Mouse (Mus musculus) lung, embryonic 14.5 days (tissue): Measurements from ENCODE around the gene Olfr248. TPM values are rescaled to one million over a fixed set of nuclear protein-coding genes. Genes with fewer than 3 reads are reported as not detected.
"Not testable (repeated sequence)": the region's sequence is repeated elsewhere in the genome, so short reads cannot be mapped to it uniquely, and the experiment has no call there.

Source experiments
- ATAC-seq: fragments of 200-750 bp; cut with Nextera tagmentation; 2 replicates; pipeline ENCODE4 v1.8.0; 2017; ENCODE audit warnings: mild to moderate bottlenecking, moderate TSS enrichment, moderate library complexity; ENCODE audit not compliant: insufficient read depth
- DNase-seq: peaks from one replicate; pipeline ENCODE4 v3.0.0-alpha.2; 2015
- H3K27ac ChIP-seq: fragments of 300-500 bp; sonication (generic); 2 replicates; pipeline ENCODE4 v1.5.1; 2014; ENCODE audit warnings: low read depth, mild to moderate bottlenecking, moderate library complexity
- H3K27me3 ChIP-seq: fragments of 300-500 bp; sonication (generic); 2 replicates; pipeline ENCODE4 v1.6.1; 2014; ENCODE audit warnings: low read length, control low read depth; ENCODE audit not compliant: insufficient read depth
- H3K36me3 ChIP-seq: fragments of 300-500 bp; sonication (generic); 2 replicates; pipeline ENCODE4 v1.6.1; 2014; ENCODE audit warnings: control low read depth; ENCODE audit not compliant: insufficient read depth
- H3K4me1 ChIP-seq: fragments of 300-500 bp; sonication (generic); 2 replicates; pipeline ENCODE4 v1.6.1; 2014; ENCODE audit warnings: antibody characterized with exemption, control low read depth; ENCODE audit not compliant: insufficient read depth
- H3K4me2 ChIP-seq: fragments of 300-500 bp; sonication (generic); 2 replicates; pipeline ENCODE4 v1.6.1; 2014; ENCODE audit warnings: mild to moderate bottlenecking
- H3K4me3 ChIP-seq: fragments of 300-500 bp; sonication (generic); 2 replicates; pipeline ENCODE4 v1.5.1; 2014; ENCODE audit warnings: low read depth, low read length
- H3K9ac ChIP-seq: fragments of 300-500 bp; sonication (generic); 2 replicates; pipeline ENCODE4 v1.6.1; 2014
- H3K9me3 ChIP-seq: fragments of 300-500 bp; sonication (generic); 2 replicates; pipeline ENCODE4 v1.6.1; 2016; ENCODE audit warnings: low read depth, low read length, control low read depth
- CTCF ChIP-seq: IDR thresholded peaks from 2 replicates; pipeline ENCODE4 v1.5.1; 2016; ENCODE audit warnings: antibody characterized with exemption, low read depth
- WGBS: fragments of 180-500 bp; shearing (Covaris S2); extraction: QIAGEN DNeasy Blood & Tissue Kit; methylation state at CpG from one replicate; pipeline ENCODE4 v1.1.7; 2014; 5-methylcytosine and 5-hydroxymethylcytosine counted together
- polyA plus RNA-seq: library from polyadenylated mRNA; unstranded; fragments of >200 nt; fragmentation: Nextera tagmentation; extraction: Ambion mirVana; gene quantifications from 2 replicates; pipeline ENCODE4 v1.2.1, GENCODE M21; 2014

The Olfr248 gene
- polyA plus RNA-seq: not detected in 2 replicates

- H3K4me3 ChIP-seq: no peak within 1 kb of the TSS
- no peak within 1 kb of the TSS for H3K4me2 ChIP-seq
- ATAC-seq (no peak), DNase-seq (no peak)
- no peak for TF ChIP-seq CTCF
- H3K36me3 ChIP-seq: no peaks in the 10 kb centered on the region
- no peak within 1 kb of the TSS for H3K9ac ChIP-seq
- no peaks in the 10 kb centered on the region for H3K9me3 ChIP-seq
- H3K27me3 ChIP-seq: no peaks in the 10 kb centered on the region
- no peak within 1 kb of the TSS for H3K27ac ChIP-seq
- 93% methylated on average over 2 of the region's 2 CpGs for WGBS
- H3K4me1 ChIP-seq: no peaks in the 10 kb centered on the region
Measured at GRCm38 (mm10) chr1:174390746-174391145, at the start of gene Olfr248. TSS of gene Olfr248 (plus strand) at chr1:174391046.

- H3K27ac ChIP-seq, ATAC-seq, H3K4me2 ChIP-seq, H3K9me3 ChIP-seq, H3K27me3 ChIP-seq, H3K4me1 ChIP-seq, H3K4me3 ChIP-seq, H3K9ac ChIP-seq, DNase-seq, H3K36me3 ChIP-seq: not testable (repeated sequence)
- WGBS: 62% methylated on average over 1 of the region's 1 CpGs
Measured at GRCm38 (mm10) chr1:174353636-174354035, 37.2 kb upstream of the Olfr248 start.

GRCm38 (mm10) chr1:174354640-174355039 is 36.2 kb upstream of the Olfr248 start:
- TF ChIP-seq CTCF: no peak
- Histone ChIP-seq H3K27me3 (no peaks in the 10 kb centered on the region), H3K4me2 (no peak overlapping the region), H3K9ac (no peak overlapping the region), H3K36me3 (no peaks in the 10 kb centered on the region), H3K27ac (no peak overlapping the region), H3K4me3 (no peak overlapping the region), H3K9me3 (no peaks in the 10 kb centered on the region), H3K4me1 (no peaks in the 10 kb centered on the region)
- DNase-seq: no peak
- no peak for ATAC-seq
- 65% methylated on average over 5 of the region's 5 CpGs for WGBS

- TF ChIP-seq CTCF: no peak
- ATAC-seq (no peak), DNase-seq (no peak)
- H3K36me3 ChIP-seq: no peaks in the 10 kb centered on the region
- no peaks in the 10 kb centered on the region for H3K4me1 ChIP-seq
- no peaks in the 10 kb centered on the region for H3K27me3 ChIP-seq
- 60% methylated on average over 2 of the region's 2 CpGs for WGBS
- no peak within 1 kb of the TSS for H3K4me2 ChIP-seq
- H3K9me3 ChIP-seq: no peaks in the 10 kb centered on the region
- no peak within 1 kb of the TSS for H3K4me3 ChIP-seq
- no peak within 1 kb of the TSS for H3K9ac ChIP-seq
- H3K27ac ChIP-seq: no peak within 1 kb of the TSS
Measured at GRCm38 (mm10) chr1:174364882-174365451, 25.9 kb upstream of the Olfr248 start, which contains the start of gene Olfr417. TSS of gene Olfr417 (plus strand) at chr1:174365122.

- WGBS: 87% methylated on average over 3 of the region's 3 CpGs
Measured at GRCm38 (mm10) chr1:174373799-174374198, 17.0 kb upstream of the Olfr248 start.

GRCm38 (mm10) chr1:174422959-174423358 is 32.1 kb downstream of the Olfr248 start:
- Histone ChIP-seq H3K27me3 (no peaks in the 10 kb centered on the region), H3K9ac (no peak overlapping the region), H3K4me2 (no peak overlapping the region), H3K9me3 (no peaks in the 10 kb centered on the region), H3K4me1 (no peaks in the 10 kb centered on the region; the same call in 1 of the 2 replicates), H3K27ac (no peak overlapping the region), H3K4me3 (no peak overlapping the region), H3K36me3 (no peaks in the 10 kb centered on the region)
- 0 out of 2 replicates have a peak, but pooled peaks have one; percentile 31 for ATAC-seq
- DNase-seq: no peak
- WGBS: 52% methylated on average over 4 of the region's 4 CpGs
- no peak for TF ChIP-seq CTCF

More at GRCm38 (mm10) chr1:174373799-174374198, 17.0 kb upstream of the Olfr248 start:
- Histone ChIP-seq H3K9me3 (no peaks in the 10 kb centered on the region), H3K4me2 (no peak overlapping the region), H3K27me3 (no peaks in the 10 kb centered on the region), H3K9ac (no peak overlapping the region), H3K4me1 (no peaks in the 10 kb centered on the region), H3K4me3 (no peak overlapping the region), H3K36me3 (no peaks in the 10 kb centered on the region), H3K27ac (no peak overlapping the region)
- TF ChIP-seq CTCF: no peak
- DNase-seq (no peak), ATAC-seq (no peak)

GRCm38 (mm10) chr1:174423764-174424163 is 32.9 kb downstream of the Olfr248 start, which contains the start of gene Olfr414:
TSS of gene Olfr414 (plus strand) at chr1:174424064.
- H3K9ac ChIP-seq: no peak within 1 kb of the TSS
- no peaks in the 10 kb centered on the region for H3K36me3 ChIP-seq
- no peaks in the 10 kb centered on the region for H3K27me3 ChIP-seq
- WGBS: 45% methylated on average over 1 of the region's 1 CpGs
- DNase-seq: no peak
- TF ChIP-seq CTCF: no peak
- H3K4me3 ChIP-seq: no peak within 1 kb of the TSS
- no peaks in the 10 kb centered on the region for H3K9me3 ChIP-seq
- H3K4me2 ChIP-seq: no peak within 1 kb of the TSS
- ATAC-seq: no peak
- no peaks in the 10 kb centered on the region; the same call in 1 of the 2 replicates for H3K4me1 ChIP-seq
- no peak within 1 kb of the TSS for H3K27ac ChIP-seq
